Mouse (Mus musculus): Measurements from ENCODE around the gene Pkd1. TPM values are rescaled to one million over a fixed set of nuclear protein-coding genes. Genes with fewer than 3 reads are reported as not detected.

Gene Pkd1
- polyA plus RNA-seq, 1 experiment from 2014 or later, result 20.1 TPM

- Histone ChIP-seq H3K4me3 (no peak overlapping the region), H3K9ac (peak overlapping the region; percentile 35; the same call in 1 of the 2 replicates), H3K9me3 (no peaks in the 10 kb centered on the region), H3K4me2 (no peak overlapping the region), H3K27ac (no peak overlapping the region), H3K27me3 (peaks cover 6% of the 10 kb centered on the region; the same call in 1 of the 2 replicates), H3K4me1 (replicated peaks) (peaks cover 13% of the 10 kb centered on the region; the same call in 1 of the 2 replicates), H3K36me3 (peaks cover 20% of the 10 kb centered on the region)
- ATAC-seq (ENCODE audit: low FRiP score), result no peak
- 86% methylated on average over 6 of the region's 6 CpGs for WGBS
These were observed 93.2 kb downstream of the Pkd1 start for GRCm38 (mm10) chr17:24642791-24643343.

- Histone ChIP-seq H3K4me3 (no peak overlapping the region), H3K4me1 (replicated peaks) (peaks cover 20% of the 10 kb centered on the region), H3K9me3 (no peaks in the 10 kb centered on the region), H3K27ac (peak overlapping the region; percentile 71), H3K27me3 (peaks cover 19% of the 10 kb centered on the region), H3K4me2 (no peak overlapping the region), H3K36me3 (peaks cover 12% of the 10 kb centered on the region), H3K9ac (peak overlapping the region; percentile 43; the same call in 1 of the 2 replicates)
- no peak for ATAC-seq (ENCODE audit: low FRiP score)
- WGBS, result 58% methylated on average over 7 of the region's 7 CpGs
These were observed 94.5 kb downstream of the Pkd1 start for GRCm38 (mm10) chr17:24644030-24644715.

- ATAC-seq (ENCODE audit: low FRiP score), result no peak
- peak overlapping the region; percentile 71 for H3K27ac ChIP-seq
- 81% methylated on average over 7 of the region's 9 CpGs for WGBS
- H3K27me3 ChIP-seq, result peaks cover 26% of the 10 kb centered on the region
- H3K4me3 ChIP-seq, result no peak overlapping the region
- peak overlapping the region; percentile 43; the same call in 1 of the 2 replicates for H3K9ac ChIP-seq
- H3K9me3 ChIP-seq, result no peaks in the 10 kb centered on the region
- H3K36me3 ChIP-seq, result peaks cover 8% of the 10 kb centered on the region
- H3K4me2 ChIP-seq, result no peak overlapping the region
- peaks cover 30% of the 10 kb centered on the region for H3K4me1 ChIP-seq (replicated peaks)
These were observed 95.5 kb downstream of the Pkd1 start for GRCm38 (mm10) chr17:24644875-24645721.

- Histone ChIP-seq H3K9me3 (no peaks in the 10 kb centered on the region), H3K4me1 (replicated peaks) (peaks cover 35% of the 10 kb centered on the region), H3K36me3 (0 out of 2 replicates have a peak, but pooled peaks cover under 1% of the 10 kb centered on the region), H3K4me2 (no peak overlapping the region), H3K27me3 (peaks cover 34% of the 10 kb centered on the region), H3K4me3 (no peak overlapping the region), H3K27ac (peak overlapping the region; percentile 71; the same call in 1 of the 2 replicates), H3K9ac (no peak overlapping the region)
- 88% methylated on average over 3 of the region's 3 CpGs for WGBS
- no peak for ATAC-seq (ENCODE audit: low FRiP score)
These were observed 96.3 kb downstream of the Pkd1 start for GRCm38 (mm10) chr17:24645916-24646315.

Small RNA genes lying within 50 kb of the gene (microRNA-seq; reads per million reads assigned to microRNA genes)
- gene Gm24589, result not detected

Other genes with a start within 250 kb of the Pkd1 start
- 0.43 and 0.61 TPM in 2 replicates for gene Abca17, start 198.8 kb upstream of the Pkd1 start, polyA plus RNA-seq (2015; fragmentation: Nextera tagmentation; extraction: Ambion mirVana)
- gene Abca3, start 197.9 kb upstream of the Pkd1 start, polyA plus RNA-seq (2015; fragmentation: Nextera tagmentation; extraction: Ambion mirVana), result 23.4 and 25.5 TPM in 2 replicates
- 328 and 342 TPM in 2 replicates for gene Rnps1, start 135.3 kb upstream of the Pkd1 start, polyA plus RNA-seq (2015; fragmentation: Nextera tagmentation; extraction: Ambion mirVana)
- 47.4 and 55.6 TPM in 2 replicates for gene Eci1, start 123.2 kb upstream of the Pkd1 start, polyA plus RNA-seq (2015; fragmentation: Nextera tagmentation; extraction: Ambion mirVana)
- gene Dnase1l2, start 106.7 kb upstream of the Pkd1 start, polyA plus RNA-seq (2015; fragmentation: Nextera tagmentation; extraction: Ambion mirVana), result 5.1 and 6.0 TPM in 2 replicates
- 41.9 and 43.5 TPM in 2 replicates for gene E4f1, start 79.5 kb upstream of the Pkd1 start, polyA plus RNA-seq (2015; fragmentation: Nextera tagmentation; extraction: Ambion mirVana)
- 55.4 and 56.9 TPM in 2 replicates for gene Pgp, start 79.4 kb upstream of the Pkd1 start, polyA plus RNA-seq (2015; fragmentation: Nextera tagmentation; extraction: Ambion mirVana)
- gene Bricd5, start 76.0 kb upstream of the Pkd1 start, polyA plus RNA-seq (2015; fragmentation: Nextera tagmentation; extraction: Ambion mirVana), result 0.27 and 1.2 TPM in 2 replicates
- 35.5 and 36.1 TPM in 2 replicates for gene Mlst8, start 70.8 kb upstream of the Pkd1 start, polyA plus RNA-seq (2015; fragmentation: Nextera tagmentation; extraction: Ambion mirVana)
- 32.8 and 34.3 TPM in 2 replicates for gene Caskin1, start 61.2 kb upstream of the Pkd1 start, polyA plus RNA-seq (2015; fragmentation: Nextera tagmentation; extraction: Ambion mirVana)
- gene Traf7, start 21.9 kb upstream of the Pkd1 start, polyA plus RNA-seq (2015; fragmentation: Nextera tagmentation; extraction: Ambion mirVana), result 86.0 and 89.9 TPM in 2 replicates
- gene Rab26, start 15.6 kb upstream of the Pkd1 start, polyA plus RNA-seq (2015; fragmentation: Nextera tagmentation; extraction: Ambion mirVana), result 2.8 and 3.1 TPM in 2 replicates
- 67.9 and 76.0 TPM in 2 replicates for gene Tsc2, start 82.8 kb downstream of the Pkd1 start, polyA plus RNA-seq (2015; fragmentation: Nextera tagmentation; extraction: Ambion mirVana)
- 8.2 and 8.8 TPM in 2 replicates for gene Nthl1, start 82.8 kb downstream of the Pkd1 start, polyA plus RNA-seq (2015; fragmentation: Nextera tagmentation; extraction: Ambion mirVana)
- 32.7 and 34.3 TPM in 2 replicates for gene Slc9a3r2, start 100.5 kb downstream of the Pkd1 start, polyA plus RNA-seq (2015; fragmentation: Nextera tagmentation; extraction: Ambion mirVana)
- gene Npw, start 108.6 kb downstream of the Pkd1 start, polyA plus RNA-seq (2015; fragmentation: Nextera tagmentation; extraction: Ambion mirVana), result not detected in 2 replicates
- 17.7 and 17.8 TPM in 2 replicates for gene Zfp598, start 119.9 kb downstream of the Pkd1 start, polyA plus RNA-seq (2015; fragmentation: Nextera tagmentation; extraction: Ambion mirVana)
- 114 and 115 TPM in 2 replicates for gene Syngr3, start 140.1 kb downstream of the Pkd1 start, polyA plus RNA-seq (2015; fragmentation: Nextera tagmentation; extraction: Ambion mirVana)
- 38.7 and 38.9 TPM in 2 replicates for gene Gfer, start 146.3 kb downstream of the Pkd1 start, polyA plus RNA-seq (2015; fragmentation: Nextera tagmentation; extraction: Ambion mirVana)
- 2.9 and 3.4 TPM in 2 replicates for gene Noxo1, start 146.4 kb downstream of the Pkd1 start, polyA plus RNA-seq (2015; fragmentation: Nextera tagmentation; extraction: Ambion mirVana)
- gene Tbl3, start 157.8 kb downstream of the Pkd1 start, polyA plus RNA-seq (2015; fragmentation: Nextera tagmentation; extraction: Ambion mirVana), result 69.0 and 70.6 TPM in 2 replicates
- 0.27 TPM in 1 of 2 replicates, not detected in the other for gene Rnf151, start 168.2 kb downstream of the Pkd1 start, polyA plus RNA-seq (2015; fragmentation: Nextera tagmentation; extraction: Ambion mirVana)
- gene Rps2, start 168.3 kb downstream of the Pkd1 start, polyA plus RNA-seq (2015; fragmentation: Nextera tagmentation; extraction: Ambion mirVana), result 782 and 783 TPM in 2 replicates
- gene Ndufb10, start 174.6 kb downstream of the Pkd1 start, polyA plus RNA-seq (2015; fragmentation: Nextera tagmentation; extraction: Ambion mirVana), result 259 and 262 TPM in 2 replicates
- gene Rpl3l, start 178.0 kb downstream of the Pkd1 start, polyA plus RNA-seq (2015; fragmentation: Nextera tagmentation; extraction: Ambion mirVana), result not detected in 2 replicates
- 20.2 and 24.0 TPM in 2 replicates for gene Msrb1, start 186.8 kb downstream of the Pkd1 start, polyA plus RNA-seq (2015; fragmentation: Nextera tagmentation; extraction: Ambion mirVana)
- gene Hs3st6, start 203.2 kb downstream of the Pkd1 start, polyA plus RNA-seq (2015; fragmentation: Nextera tagmentation; extraction: Ambion mirVana), result 0.28 and 0.45 TPM in 2 replicates

All from hindbrain, embryonic 13.5 days (tissue).